Mouse (Mus musculus) gastrocnemius, postnatal 4 days (tissue): ENCODE measurements around the gene Gm21541. TPM values are rescaled to one million over a fixed set of nuclear protein-coding genes. Genes with fewer than 3 reads are reported as not detected.
"Not testable (repeated sequence)": the region's sequence is repeated elsewhere in the genome, so short reads cannot be mapped to it uniquely, and the experiment has no call there.

ENCODE experiments used
- DNase-seq, 2 experiments: peaks; one replicate each; pipeline ENCODE4 v3.0.0; 2021 to 2022; ENCODE audit warnings: low spot score in 2 of 2, mixed read lengths in 2 of 2
- long read RNA-seq, 2 experiments: library from polyadenylated mRNA; stranded (forward); transcript quantifications; one replicate each; pipeline ENCODE4 v2.0.0; 2021
- total RNA-seq, 2 experiments: library from RNA; stranded (reverse); gene quantifications; 2 replicates each; pipeline ENCODE4 v1.2.3; 2021

Gm21541 gene
- total RNA-seq, result not detected
- long read RNA-seq, experiment 1, partial matches to known transcripts, result 0 of 2 reads
- long read RNA-seq, experiment 1, other reads (novel, unspliced or antisense), result 0 of 2 reads
- long read RNA-seq, experiment 2, result 0 reads

DNA sequence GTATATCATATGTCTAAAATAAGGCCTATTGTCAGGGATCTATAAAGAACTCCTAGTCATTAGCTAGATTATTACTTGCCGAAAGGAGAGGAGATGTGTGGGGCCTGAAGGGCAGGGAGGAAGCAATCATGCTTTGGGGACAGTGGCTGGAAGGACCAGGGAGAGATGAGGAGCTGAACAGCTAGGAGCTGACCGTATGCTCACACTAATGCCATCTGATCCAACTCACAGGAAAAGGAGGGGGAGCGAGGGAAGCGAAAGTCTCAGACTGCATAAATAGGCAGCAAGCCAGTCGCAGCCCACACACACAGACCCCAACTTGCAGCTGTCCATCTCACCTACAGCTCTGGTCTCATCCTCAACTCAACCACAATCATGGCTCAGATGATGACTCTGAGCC, at the start of gene Gm21541:
Gm21541 (plus strand) TSS at position 301 of the 400 bp plus-strand sequence.
- not testable (repeated sequence) for DNase-seq

DNA sequence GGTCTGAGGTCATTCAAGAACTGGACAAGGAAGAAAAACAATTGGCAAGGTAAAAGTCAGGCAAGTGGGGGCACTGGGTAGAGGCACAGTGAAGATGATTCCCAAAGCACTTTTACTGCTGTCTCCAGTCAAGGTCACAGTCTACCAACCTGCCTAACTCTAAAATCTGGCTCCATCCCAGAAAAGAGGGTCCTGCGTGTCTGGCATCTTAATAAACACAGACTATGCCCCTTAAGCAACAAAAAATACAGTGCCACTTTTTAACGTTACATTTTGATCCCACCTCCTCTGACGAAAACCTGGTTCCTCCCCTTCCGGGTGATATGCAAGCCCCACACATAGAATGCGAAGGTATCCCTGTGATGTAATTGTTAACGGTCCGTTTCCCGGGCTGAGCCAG, 37.9 kb downstream of the Gm21541 start, which contains the start of gene Gm20878:
Gm20878 (plus strand) TSS at position 301 of the 400 bp plus-strand sequence.
- DNase-seq, result not testable (repeated sequence)

Other genes starting within 250 kb of the Gm21541 start
- 10 to 100 TPM; 40.8 to 41.9 TPM for gene Cntfr, start 206.5 kb upstream of the Gm21541 start, total RNA-seq
- 100 to 1,000 TPM in 1 of 2 experiments, 10 to 100 TPM in 1; 85.8 to 111 TPM for gene Il11ra1, start 203.6 kb upstream of the Gm21541 start, total RNA-seq
- gene Rpp25l, start 190.1 kb upstream of the Gm21541 start, total RNA-seq, result 10 to 100 TPM; 36.8 to 40.5 TPM
- gene Dctn3, start 180.4 kb upstream of the Gm21541 start, total RNA-seq, result 10 to 100 TPM; 49.8 to 52.9 TPM
- gene Arid3c, start 172.5 kb upstream of the Gm21541 start, total RNA-seq, result not detected
- 10 to 100 TPM; 24.0 to 24.1 TPM for gene Galt, start 148.4 kb upstream of the Gm21541 start, total RNA-seq
- gene Sigmar1, start 147.5 kb upstream of the Gm21541 start, total RNA-seq, result 10 to 100 TPM; 25.7 to 27.4 TPM
- 10 to 100 TPM; 26.2 to 27.4 TPM for gene Ccl27a, start 129.4 kb upstream of the Gm21541 start, total RNA-seq
- gene Gm20878, start 38.0 kb downstream of the Gm21541 start, total RNA-seq, result 1 to 10 TPM; 2.8 to 3.0 TPM
- gene Fam205a4, start 62.4 kb downstream of the Gm21541 start, total RNA-seq, result under 1 TPM; 0.21 to 0.27 TPM
- not detected for gene Gm21093, start 131.1 kb downstream of the Gm21541 start, total RNA-seq
- gene Gm3893, start 187.6 kb downstream of the Gm21541 start, total RNA-seq, result not detected
- gene Gm13304, start 211.2 kb downstream of the Gm21541 start, total RNA-seq, result 1 to 10 TPM; 7.2 to 8.0 TPM
- gene Gm13306, start 249.8 kb downstream of the Gm21541 start, total RNA-seq, result under 1 TPM in 1 of 2 experiments, not detected in 1; 0.70 TPM